Mouse (Mus musculus) neural tube, embryonic 14.5 days (tissue): Measurements from ENCODE around the gene Cdadc1. TPM values are rescaled to one million over a fixed set of nuclear protein-coding genes. Genes with fewer than 3 reads are reported as not detected.
A peak's percentile ranks its signal among the peaks of the same experiment; 100 is the strongest.

Source experiments
- ATAC-seq: fragments of 200-750 bp; cut with Nextera tagmentation; 2 replicates; pipeline ENCODE4 v1.8.0; 2017; ENCODE audit warnings: low read depth, mild to moderate bottlenecking, moderate TSS enrichment, moderate library complexity
- H3K27ac ChIP-seq: fragments of 300-500 bp; sonication (generic); 2 replicates; pipeline ENCODE4 v1.5.1; 2014; ENCODE audit warnings: low read depth, mild to moderate bottlenecking, control low read depth, low read length, moderate library complexity, mixed read lengths
- H3K27me3 ChIP-seq: fragments of 300-500 bp; sonication (generic); 2 replicates; pipeline ENCODE4 v1.6.1; 2014; ENCODE audit warnings: low read length; ENCODE audit not compliant: control insufficient read depth, insufficient read depth
- H3K36me3 ChIP-seq: fragments of 300-500 bp; sonication (generic); 2 replicates; pipeline ENCODE4 v1.6.1; 2014; ENCODE audit warnings: low read length, mixed read lengths; ENCODE audit not compliant: control insufficient read depth, insufficient read depth
- H3K4me1 ChIP-seq: fragments of 300-500 bp; sonication (generic); 2 replicates; pipeline ENCODE4 v1.6.1; 2014; ENCODE audit warnings: low read length; ENCODE audit not compliant: control insufficient read depth, insufficient read depth
- H3K4me2 ChIP-seq: fragments of 300-500 bp; sonication (generic); 2 replicates; pipeline ENCODE4 v1.6.1; 2014; ENCODE audit warnings: mild to moderate bottlenecking, low read depth, low read length, control low read depth
- H3K4me3 ChIP-seq: fragments of 300-500 bp; sonication (generic); 2 replicates; pipeline ENCODE4 v1.5.1; 2014; ENCODE audit warnings: low read depth, low read length, control low read depth, mixed read lengths
- H3K9ac ChIP-seq: fragments of 300-500 bp; sonication (generic); replicated peaks from 2 replicates; pipeline ENCODE4 v1.6.1; 2014; ENCODE audit warnings: low read depth, mild to moderate bottlenecking, control low read depth, low read length, mixed read lengths
- H3K9me3 ChIP-seq: fragments of 300-500 bp; sonication (generic); 2 replicates; pipeline ENCODE4 v1.6.1; 2016; ENCODE audit warnings: low read length; ENCODE audit not compliant: control insufficient read depth
- WGBS: fragments of 180-500 bp; shearing (Covaris S2); extraction: QIAGEN DNeasy Blood & Tissue Kit; methylation state at CpG from one replicate; pipeline ENCODE4 v1.1.7; 2014; 5-methylcytosine and 5-hydroxymethylcytosine counted together
- polyA plus RNA-seq: library from polyadenylated mRNA; unstranded; fragments of >200 nt; fragmentation: Nextera tagmentation; extraction: Ambion mirVana; gene quantifications from 2 replicates; pipeline ENCODE4 v1.2.1, GENCODE M21; 2014

Cdadc1 gene
- polyA plus RNA-seq, 1 experiment from 2014 or later, result 38.3 TPM

GRCm38 (mm10) chr14:59598260-59598627 is 485 bp upstream of the Cdadc1 start:
- Histone ChIP-seq H3K9ac (peak overlapping the region; percentile 83), H3K4me1 (peaks cover 11% of the 10 kb centered on the region; the same call in 1 of the 2 replicates), H3K4me3 (peak overlapping the region; percentile 83), H3K4me2 (peak overlapping the region; percentile 80), H3K36me3 (no peaks in the 10 kb centered on the region), H3K27me3 (no peaks in the 10 kb centered on the region), H3K9me3 (no peaks in the 10 kb centered on the region), H3K27ac (peak overlapping the region; percentile 72)
- 5% methylated on average over 8 of the region's 8 CpGs for WGBS
- ATAC-seq, result peak; percentile 68

GRCm38 (mm10) chr14:59594988-59595387 is 2.8 kb downstream of the Cdadc1 start:
- no peak overlapping the region for H3K4me2 ChIP-seq
- H3K27ac ChIP-seq, result no peak overlapping the region
- no peak overlapping the region for H3K9ac ChIP-seq
- peaks cover 11% of the 10 kb centered on the region; the same call in 1 of the 2 replicates for H3K4me1 ChIP-seq
- no peak for ATAC-seq
- no peaks in the 10 kb centered on the region for H3K9me3 ChIP-seq
- WGBS, result 96% methylated on average over 3 of the region's 3 CpGs
- H3K27me3 ChIP-seq, result no peaks in the 10 kb centered on the region
- H3K4me3 ChIP-seq, result no peak overlapping the region
- peaks cover 8% of the 10 kb centered on the region; the same call in 1 of the 2 replicates for H3K36me3 ChIP-seq

- Histone ChIP-seq H3K4me2 (no peak overlapping the region), H3K4me3 (no peak overlapping the region), H3K27ac (no peak overlapping the region), H3K9ac (no peak overlapping the region), H3K27me3 (no peaks in the 10 kb centered on the region), H3K36me3 (peaks cover 19% of the 10 kb centered on the region), H3K4me1 (peaks cover 8% of the 10 kb centered on the region; the same call in 1 of the 2 replicates), H3K9me3 (no peaks in the 10 kb centered on the region)
- no peak for ATAC-seq
- WGBS, result 74% methylated on average over 3 of the region's 3 CpGs
These were observed 5.2 kb downstream of the Cdadc1 start for GRCm38 (mm10) chr14:59592593-59592992.

GRCm38 (mm10) chr14:59591901-59592300 is 5.9 kb downstream of the Cdadc1 start:
- Histone ChIP-seq H3K9me3 (no peaks in the 10 kb centered on the region), H3K36me3 (peaks cover 19% of the 10 kb centered on the region), H3K4me1 (peaks cover 5% of the 10 kb centered on the region; the same call in 1 of the 2 replicates), H3K4me2 (no peak overlapping the region), H3K9ac (no peak overlapping the region), H3K27me3 (no peaks in the 10 kb centered on the region), H3K27ac (no peak overlapping the region), H3K4me3 (no peak overlapping the region)
- ATAC-seq, result no peak
- 72% methylated on average over 8 of the region's 8 CpGs for WGBS

- Histone ChIP-seq H3K9ac (no peak overlapping the region), H3K27ac (no peak overlapping the region), H3K27me3 (no peaks in the 10 kb centered on the region), H3K36me3 (peaks cover 19% of the 10 kb centered on the region), H3K4me1 (no peaks in the 10 kb centered on the region; the same call in 1 of the 2 replicates), H3K9me3 (no peaks in the 10 kb centered on the region), H3K4me3 (no peak overlapping the region), H3K4me2 (no peak overlapping the region)
- WGBS, result 88% methylated on average over 1 of the region's 1 CpGs
- no peak for ATAC-seq
These were observed 7.1 kb downstream of the Cdadc1 start for GRCm38 (mm10) chr14:59590614-59591013.

GRCm38 (mm10) chr14:59576385-59576784 is 21.4 kb downstream of the Cdadc1 start:
- Histone ChIP-seq H3K4me3 (no peak overlapping the region), H3K4me1 (no peaks in the 10 kb centered on the region), H3K9ac (no peak overlapping the region), H3K27ac (no peak overlapping the region), H3K27me3 (no peaks in the 10 kb centered on the region), H3K4me2 (no peak overlapping the region), H3K9me3 (no peaks in the 10 kb centered on the region), H3K36me3 (peaks cover 20% of the 10 kb centered on the region; the same call in 1 of the 2 replicates)
- ATAC-seq, result no peak
- WGBS, result 93% methylated on average over 5 of the region's 5 CpGs

- peaks cover 12% of the 10 kb centered on the region for H3K36me3 ChIP-seq
- no peaks in the 10 kb centered on the region for H3K27me3 ChIP-seq
- no peaks in the 10 kb centered on the region for H3K9me3 ChIP-seq
- no peak overlapping the region for H3K4me2 ChIP-seq
- H3K27ac ChIP-seq, result no peak overlapping the region
- ATAC-seq, result no peak
- no peak overlapping the region for H3K9ac ChIP-seq
- H3K4me1 ChIP-seq, result no peaks in the 10 kb centered on the region
- no peak overlapping the region for H3K4me3 ChIP-seq
- WGBS, result 91% methylated on average over 6 of the region's 6 CpGs
These were observed 31.0 kb downstream of the Cdadc1 start for GRCm38 (mm10) chr14:59566756-59567155.

- no peaks in the 10 kb centered on the region for H3K27me3 ChIP-seq
- H3K4me3 ChIP-seq, result no peak overlapping the region
- H3K9ac ChIP-seq, result no peak overlapping the region
- no peaks in the 10 kb centered on the region for H3K4me1 ChIP-seq
- WGBS, result 38% methylated on average over 1 of the region's 1 CpGs
- H3K4me2 ChIP-seq, result no peak overlapping the region
- H3K36me3 ChIP-seq, result no peaks in the 10 kb centered on the region
- H3K27ac ChIP-seq, result no peak overlapping the region
- no peaks in the 10 kb centered on the region for H3K9me3 ChIP-seq
- no peak for ATAC-seq
These were observed 39.9 kb downstream of the Cdadc1 start for GRCm38 (mm10) chr14:59557886-59558285.

GRCm38 (mm10) chr14:59557071-59557470 is 40.7 kb downstream of the Cdadc1 start:
- no peak for ATAC-seq
- H3K9me3 ChIP-seq, result no peaks in the 10 kb centered on the region
- WGBS, result 74% methylated on average over 4 of the region's 4 CpGs
- H3K27ac ChIP-seq, result no peak overlapping the region
- H3K9ac ChIP-seq, result no peak overlapping the region
- no peaks in the 10 kb centered on the region for H3K36me3 ChIP-seq
- no peak overlapping the region for H3K4me2 ChIP-seq
- no peak overlapping the region for H3K4me3 ChIP-seq
- no peaks in the 10 kb centered on the region for H3K4me1 ChIP-seq
- H3K27me3 ChIP-seq, result no peaks in the 10 kb centered on the region
